Mouse (Mus musculus) liver, embryonic 11.5 days (tissue): ENCODE results near the gene Dhh. TPM values are rescaled to one million over a fixed set of nuclear protein-coding genes. Genes with fewer than 3 reads are reported as not detected.
A peak's percentile ranks its signal among the peaks of the same experiment; 100 is the strongest.

ENCODE experiments used
- ATAC-seq: fragments of 200-750 bp; cut with Nextera tagmentation; replicated peaks from 2 replicates; pipeline ENCODE4 v1.8.0; 2017; ENCODE audit warnings: moderate number of reproducible peaks, mild to moderate bottlenecking, moderate TSS enrichment, moderate library complexity; ENCODE audit not compliant: low FRiP score
- DNase-seq: peaks from one replicate; pipeline ENCODE4 v3.0.0-alpha.2; 2017; ENCODE audit warnings: low spot score
- H3K27ac ChIP-seq: fragments of 300-500 bp; sonication (generic); 2 replicates; pipeline ENCODE4 v1.5.1; 2014; ENCODE audit warnings: mild to moderate bottlenecking, low read depth, low read length, control low read depth
- H3K27me3 ChIP-seq: fragments of 300-500 bp; sonication (generic); replicated peaks from 2 replicates; pipeline ENCODE4 v1.6.1; 2014; ENCODE audit warnings: low read length, mixed read lengths; ENCODE audit not compliant: control insufficient read depth, insufficient read depth
- H3K36me3 ChIP-seq: fragments of 300-500 bp; sonication (generic); 2 replicates; pipeline ENCODE4 v1.6.1; 2014; ENCODE audit warnings: mild to moderate bottlenecking, low read length, moderate library complexity, mixed read lengths; ENCODE audit not compliant: control insufficient read depth, insufficient read depth
- H3K4me1 ChIP-seq: fragments of 300-500 bp; sonication (generic); replicated peaks from 2 replicates; pipeline ENCODE4 v1.6.1; 2014; ENCODE audit warnings: low read length, mixed read lengths; ENCODE audit not compliant: control insufficient read depth, insufficient read depth
- H3K4me2 ChIP-seq: fragments of 300-500 bp; sonication (generic); 2 replicates; pipeline ENCODE4 v1.6.1; 2014; ENCODE audit warnings: mild to moderate bottlenecking, control low read depth, moderate library complexity
- H3K4me3 ChIP-seq: fragments of 300-500 bp; sonication (generic); 2 replicates; pipeline ENCODE4 v1.5.1; 2014; ENCODE audit warnings: low read depth, low read length, control low read depth
- H3K9ac ChIP-seq: fragments of 300-500 bp; sonication (generic); 2 replicates; pipeline ENCODE4 v1.6.1; 2014; ENCODE audit warnings: low read depth, low read length, control low read depth
- H3K9me3 ChIP-seq: fragments of 300-500 bp; sonication (generic); 2 replicates; pipeline ENCODE4 v1.6.1; 2016; ENCODE audit warnings: low read length, inconsistent platforms, mixed read lengths; ENCODE audit not compliant: control insufficient read depth
- WGBS: fragments of 180-500 bp; shearing (Covaris S2); extraction: QIAGEN DNeasy Blood & Tissue Kit; methylation state at CpG from one replicate; pipeline ENCODE4 v1.1.7; 2014; 5-methylcytosine and 5-hydroxymethylcytosine counted together
- polyA plus RNA-seq: library from polyadenylated mRNA; unstranded; fragments of >200 nt; fragmentation: Nextera tagmentation; extraction: Ambion mirVana; gene quantifications from 2 replicates; pipeline ENCODE4 v1.2.1, GENCODE M21; 2014

The Dhh gene
- 0.37 and 0.45 TPM in 2 replicates for polyA plus RNA-seq

GRCm38 (mm10) chr15:98897928-98898800 lies at the start of gene Dhh:
Dhh (minus strand) TSS chr15:98898540.
- H3K9ac ChIP-seq = no peak within 1 kb of the TSS
- H3K4me3 ChIP-seq = peak within 1 kb of the TSS; percentile 32
- DNase-seq = peak; percentile 52

DNA sequence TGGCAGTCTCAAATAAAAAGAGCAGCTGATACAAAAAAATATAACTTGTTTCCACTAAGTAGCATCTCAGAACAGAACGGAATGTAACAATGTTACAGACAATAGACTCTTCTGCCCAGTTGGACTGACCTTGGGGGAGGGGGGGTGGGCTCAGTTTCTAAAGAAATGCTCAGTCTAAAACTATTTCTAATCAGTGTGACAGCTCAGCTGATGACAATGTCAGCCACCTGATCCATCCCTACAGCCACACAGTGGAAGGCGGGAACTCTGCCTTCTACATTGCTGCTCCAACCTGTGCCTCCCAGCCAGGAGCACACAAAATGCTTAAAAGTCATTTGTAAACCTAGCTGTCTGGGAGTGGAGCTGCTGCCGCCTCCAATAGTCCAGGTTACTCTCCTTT lies 49.5 kb upstream of the Dhh start:
- Histone ChIP-seq H3K4me1 (peaks cover 5% of the 10 kb centered on the region; the same call in 1 of the 2 replicates), H3K27me3 (no peaks in the 10 kb centered on the region), H3K27ac (no peak overlapping the region), H3K4me2 (no peak overlapping the region), H3K4me3 (no peak overlapping the region), H3K9ac (no peak overlapping the region), H3K36me3 (no peaks in the 10 kb centered on the region), H3K9me3 (no peaks in the 10 kb centered on the region)
- 62% methylated on average over 3 of the region's 3 CpGs for WGBS
- no peak for DNase-seq
- ATAC-seq = no peak

More at GRCm38 (mm10) chr15:98897928-98898800, at the start of gene Dhh:
- no peaks in the 10 kb centered on the region for H3K36me3 ChIP-seq
- H3K27ac ChIP-seq = no peak within 1 kb of the TSS
- H3K4me1 ChIP-seq = peaks cover 46% of the 10 kb centered on the region
- no peak for ATAC-seq
- WGBS = 4% methylated on average over 40 of the region's 41 CpGs
- H3K4me2 ChIP-seq = peak within 1 kb of the TSS; percentile 64
- H3K27me3 ChIP-seq = peaks cover 66% of the 10 kb centered on the region
- H3K9me3 ChIP-seq = no peaks in the 10 kb centered on the region

GRCm38 (mm10) chr15:98943133-98943532 lies 44.8 kb upstream of the Dhh start:
- no peak for ATAC-seq
- Histone ChIP-seq H3K9ac (no peak overlapping the region), H3K27me3 (no peaks in the 10 kb centered on the region), H3K27ac (no peak overlapping the region), H3K9me3 (no peaks in the 10 kb centered on the region), H3K4me2 (no peak overlapping the region), H3K36me3 (no peaks in the 10 kb centered on the region), H3K4me1 (no peaks in the 10 kb centered on the region), H3K4me3 (no peak overlapping the region)
- no peak for DNase-seq
- WGBS = 72% methylated on average over 4 of the region's 4 CpGs

DNA sequence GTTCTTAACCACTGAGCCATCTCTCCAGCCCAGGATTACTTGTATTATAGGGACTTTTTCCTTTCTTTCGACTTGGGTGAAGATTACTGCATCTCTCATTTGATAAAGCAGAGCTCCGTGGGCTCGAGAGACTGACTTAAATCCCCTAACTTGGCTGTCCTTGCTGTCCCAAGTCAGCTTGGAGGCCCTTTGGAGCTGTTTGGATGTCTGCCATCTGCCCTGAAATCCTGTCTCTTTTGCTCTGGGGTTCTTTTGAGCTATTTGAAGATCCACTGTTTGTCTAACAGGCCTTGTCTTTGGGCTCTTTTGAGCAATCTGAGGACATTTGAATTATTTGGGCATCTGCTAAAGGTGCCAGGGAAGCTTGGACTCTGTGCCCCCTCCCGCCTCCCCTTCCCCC lies 43.7 kb upstream of the Dhh start:
- ATAC-seq = no peak
- H3K4me3 ChIP-seq = no peak overlapping the region
- WGBS = 87% methylated on average over 4 of the region's 4 CpGs

GRCm38 (mm10) chr15:98941539-98941938 lies 43.2 kb upstream of the Dhh start:
- DNase-seq (no peak), ATAC-seq (no peak)
- Histone ChIP-seq H3K36me3 (no peaks in the 10 kb centered on the region), H3K4me3 (no peak overlapping the region), H3K9ac (no peak overlapping the region), H3K27ac (no peak overlapping the region), H3K9me3 (no peaks in the 10 kb centered on the region), H3K27me3 (no peaks in the 10 kb centered on the region), H3K4me1 (no peaks in the 10 kb centered on the region), H3K4me2 (no peak overlapping the region)
- 75% methylated on average over 2 of the region's 2 CpGs for WGBS

More for the DNA sequence above, 43.7 kb upstream of the Dhh start:
- no peak for DNase-seq
- no peaks in the 10 kb centered on the region for H3K4me1 ChIP-seq
- no peaks in the 10 kb centered on the region for H3K9me3 ChIP-seq
- H3K27ac ChIP-seq = no peak overlapping the region
- H3K9ac ChIP-seq = no peak overlapping the region
- no peaks in the 10 kb centered on the region for H3K27me3 ChIP-seq
- H3K4me2 ChIP-seq = no peak overlapping the region
- H3K36me3 ChIP-seq = no peaks in the 10 kb centered on the region

GRCm38 (mm10) chr15:98940816-98941215 lies 42.5 kb upstream of the Dhh start:
- no peak for DNase-seq
- no peak for ATAC-seq
- no peak overlapping the region for H3K4me2 ChIP-seq
- WGBS = 82% methylated on average over 10 of the region's 10 CpGs
- H3K36me3 ChIP-seq = no peaks in the 10 kb centered on the region
- H3K4me3 ChIP-seq = no peak overlapping the region
- H3K9ac ChIP-seq = no peak overlapping the region
- H3K4me1 ChIP-seq = peaks cover 2% of the 10 kb centered on the region
- H3K27me3 ChIP-seq = no peaks in the 10 kb centered on the region
- no peak overlapping the region for H3K27ac ChIP-seq
- no peaks in the 10 kb centered on the region for H3K9me3 ChIP-seq

DNA sequence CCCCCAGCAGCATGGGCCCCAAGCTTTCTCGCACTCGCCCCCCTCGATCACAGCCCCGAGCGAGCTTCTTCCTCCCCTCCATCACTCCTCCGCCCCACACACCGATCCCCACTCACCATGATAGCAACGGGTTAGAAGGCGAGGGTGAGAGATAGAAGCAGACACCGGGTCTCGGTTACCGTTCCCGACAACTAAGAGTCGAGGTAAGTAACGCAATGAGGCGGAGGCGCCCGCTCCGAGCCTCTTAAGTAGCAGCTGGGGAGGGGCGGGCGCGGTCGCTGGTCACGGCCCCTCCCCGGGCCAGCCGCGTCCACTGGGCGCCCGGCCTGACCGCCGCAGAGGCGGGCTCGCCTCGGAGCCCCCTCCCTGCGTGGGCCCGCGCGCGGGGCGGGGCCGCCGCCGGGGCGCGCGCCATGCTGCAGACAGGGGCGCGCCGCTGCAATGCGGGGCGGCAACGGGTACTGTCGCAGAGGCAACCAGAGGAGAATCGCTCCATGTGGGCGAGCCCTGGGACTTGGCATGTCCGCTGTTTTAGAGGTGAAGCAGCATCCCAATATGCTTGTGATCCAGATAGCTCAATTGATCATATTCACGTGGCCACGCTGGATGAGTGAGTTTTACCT lies 36.0 kb upstream of the Dhh start, which contains the start of gene Tuba1b:
Gene Tuba1b (minus strand): TSS at position 349 of the 623 bp plus-strand sequence.
- peak within 1 kb of the TSS; percentile 84 for H3K4me3 ChIP-seq
- H3K27ac ChIP-seq = peak within 1 kb of the TSS; percentile 99
- WGBS = under 1% methylated on average over 57 of the region's 58 CpGs
- H3K4me1 ChIP-seq = peaks cover 13% of the 10 kb centered on the region
- H3K9ac ChIP-seq = peak within 1 kb of the TSS; percentile 96
- DNase-seq (peak; percentile 92), ATAC-seq (peak; percentile 95)
- peak within 1 kb of the TSS; percentile 99 for H3K4me2 ChIP-seq
- H3K36me3 ChIP-seq = peaks cover 2% of the 10 kb centered on the region; the same call in 1 of the 2 replicates
- H3K9me3 ChIP-seq = no peaks in the 10 kb centered on the region
- no peaks in the 10 kb centered on the region for H3K27me3 ChIP-seq

- no peaks in the 10 kb centered on the region for H3K9me3 ChIP-seq
- H3K4me3 ChIP-seq = peak overlapping the region; percentile 84
- H3K27me3 ChIP-seq = no peaks in the 10 kb centered on the region
- peaks cover 13% of the 10 kb centered on the region for H3K4me1 ChIP-seq
- peak overlapping the region; percentile 99 for H3K27ac ChIP-seq
- peak overlapping the region; percentile 96 for H3K9ac ChIP-seq
- H3K36me3 ChIP-seq = peaks cover 2% of the 10 kb centered on the region; the same call in 1 of the 2 replicates
- DNase-seq = peak; percentile 97
- H3K4me2 ChIP-seq = peak overlapping the region; percentile 99
- WGBS = 0% methylated on average over 35 of the region's 35 CpGs
- ATAC-seq = peak; percentile 75
These were observed 35.5 kb upstream of the Dhh start for GRCm38 (mm10) chr15:98933833-98934216.
